Mouse (Mus musculus): ENCODE results near the gene Tmem132a. TPM values are rescaled to one million over a fixed set of nuclear protein-coding genes. Genes with fewer than 3 reads are reported as not detected.

Gene Tmem132a
- polyA plus RNA-seq, 1 experiment from 2014 or later: 3.6 TPM

DNA sequence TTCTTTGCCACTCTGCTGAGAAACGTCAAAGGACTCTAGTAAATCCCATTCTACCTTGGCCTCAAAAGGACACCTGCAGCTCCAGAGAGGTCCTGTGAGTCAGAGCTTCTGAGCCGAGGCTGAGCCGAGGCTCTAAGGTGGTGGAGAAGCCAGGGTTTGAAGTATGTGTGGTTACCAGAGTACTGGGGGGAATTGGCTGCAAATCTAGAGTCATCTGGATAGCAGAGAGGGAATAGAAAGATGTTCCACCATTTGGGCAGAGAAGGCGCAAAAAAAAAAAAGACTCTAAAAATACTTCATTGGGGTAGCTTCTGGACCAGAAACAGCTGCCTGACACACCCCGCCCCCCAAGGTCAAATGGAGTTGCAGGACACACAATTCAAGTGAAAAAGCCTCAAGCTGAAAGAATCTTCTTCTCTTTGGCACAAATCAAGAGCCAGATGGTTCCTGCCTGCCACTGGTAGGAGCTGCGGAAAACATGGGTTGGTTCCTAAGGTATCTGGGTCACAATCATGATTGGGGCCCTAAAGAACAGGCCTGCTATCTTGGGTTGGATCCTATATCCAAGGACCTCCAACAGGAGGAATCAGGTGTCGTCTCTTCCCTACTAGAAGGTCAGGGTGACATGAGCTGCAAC is 8.6 kb upstream of the Tmem132a start:
- no peak for DNase-seq (ENCODE audit: low spot score)

GRCm38 (mm10) chr19:10871328-10871961 is 1.7 kb upstream of the Tmem132a start:
- DNase-seq (ENCODE audit: low spot score): no peak

- DNase-seq (ENCODE audit: low spot score): no peak
These were observed 936 bp upstream of the Tmem132a start for GRCm38 (mm10) chr19:10870676-10871075.

DNA sequence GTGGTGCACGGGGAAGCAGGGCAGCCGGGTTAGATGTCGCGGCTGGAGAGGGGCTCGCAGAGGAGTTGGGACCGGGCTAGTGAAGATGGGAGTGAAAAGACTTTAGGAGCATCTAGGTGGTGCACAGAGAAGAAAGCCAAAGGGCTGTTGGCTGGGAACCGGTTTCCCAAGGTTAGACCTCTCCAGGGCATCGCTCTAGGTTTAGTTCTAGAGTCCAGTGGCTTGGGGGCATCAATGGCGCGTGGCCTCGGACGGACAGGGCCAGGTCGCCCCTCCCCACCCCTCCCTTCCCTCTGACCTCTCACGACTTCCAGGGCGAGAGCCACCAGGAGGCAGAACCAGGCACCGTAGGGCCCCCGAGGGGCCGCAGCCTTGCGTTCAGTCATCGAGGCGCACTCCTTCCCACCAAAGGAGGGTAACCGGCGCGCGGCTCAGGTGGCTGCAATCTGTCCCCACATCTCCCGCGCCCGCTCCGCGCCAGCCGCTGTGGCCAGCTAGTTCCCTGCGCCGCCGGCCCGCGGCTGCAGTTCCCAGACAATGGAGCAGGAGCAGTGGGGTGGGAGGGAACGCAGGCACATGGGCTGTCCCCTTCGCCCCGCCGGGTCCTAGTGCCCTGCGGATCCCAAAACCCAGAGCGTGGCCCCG is 377 bp downstream of the Tmem132a start:
- peak; percentile 31 for DNase-seq (ENCODE audit: low spot score)

GRCm38 (mm10) chr19:10868623-10869141 is 1.1 kb downstream of the Tmem132a start:
- no peak for DNase-seq (ENCODE audit: low spot score)

DNA sequence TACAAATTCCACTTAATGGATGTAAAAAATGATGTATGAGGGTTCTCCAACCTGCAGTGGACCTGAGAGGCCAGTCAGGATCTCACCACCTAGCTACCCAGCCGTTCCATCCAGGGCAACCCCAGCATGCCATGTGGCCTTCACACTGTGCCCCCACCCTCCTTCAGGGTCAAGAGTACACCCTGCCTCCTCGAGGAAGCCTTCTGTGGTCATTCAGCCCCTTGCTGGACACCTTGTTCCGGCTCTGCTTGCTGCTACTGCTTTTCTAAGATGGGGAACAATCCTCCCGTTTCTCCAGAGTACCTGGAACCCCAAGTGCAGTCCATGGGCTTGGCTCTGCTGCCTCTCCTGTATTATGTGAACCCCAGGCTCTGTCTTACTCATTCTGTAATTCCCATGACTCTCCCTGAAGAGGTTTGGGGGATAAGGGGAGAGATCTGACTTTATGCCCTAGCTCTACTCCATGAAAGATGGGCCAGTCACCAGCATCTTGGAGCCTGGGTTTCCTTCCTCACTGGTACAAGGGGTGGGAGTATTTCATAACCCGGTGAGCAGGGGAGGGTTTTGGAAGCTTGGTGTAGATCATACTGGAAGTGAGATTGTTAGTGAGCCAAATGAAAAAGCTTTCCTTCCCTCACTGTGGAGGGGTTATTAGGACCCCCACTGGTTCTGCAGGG is 1.7 kb downstream of the Tmem132a start:
- no peak for DNase-seq (ENCODE audit: low spot score)

- DNase-seq (ENCODE audit: low spot score): no peak
These were observed 3.4 kb downstream of the Tmem132a start for GRCm38 (mm10) chr19:10866351-10866750.

DNA sequence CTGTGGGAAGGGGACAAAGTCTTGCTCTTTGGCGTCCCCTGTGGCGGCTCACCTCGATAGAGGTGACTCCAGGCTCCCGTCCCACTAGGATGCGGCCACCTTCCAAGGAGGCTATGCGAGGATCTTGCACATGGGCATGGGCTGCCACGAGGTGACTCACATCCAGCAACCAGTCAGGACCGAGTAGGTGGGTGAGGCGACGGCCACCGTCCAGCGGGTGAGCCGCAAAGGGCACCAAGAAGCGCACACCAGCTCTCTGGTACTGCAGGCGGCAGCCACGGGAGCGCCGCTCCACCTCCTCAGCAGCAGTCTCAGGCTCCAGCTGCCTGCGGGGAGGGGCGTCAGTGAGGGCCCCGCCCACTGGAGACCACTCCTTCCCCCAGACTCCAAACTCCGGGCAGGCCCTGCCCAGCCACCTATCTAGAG is 9.7 kb downstream of the Tmem132a start:
- no peak for DNase-seq (ENCODE audit: low spot score)

DNA sequence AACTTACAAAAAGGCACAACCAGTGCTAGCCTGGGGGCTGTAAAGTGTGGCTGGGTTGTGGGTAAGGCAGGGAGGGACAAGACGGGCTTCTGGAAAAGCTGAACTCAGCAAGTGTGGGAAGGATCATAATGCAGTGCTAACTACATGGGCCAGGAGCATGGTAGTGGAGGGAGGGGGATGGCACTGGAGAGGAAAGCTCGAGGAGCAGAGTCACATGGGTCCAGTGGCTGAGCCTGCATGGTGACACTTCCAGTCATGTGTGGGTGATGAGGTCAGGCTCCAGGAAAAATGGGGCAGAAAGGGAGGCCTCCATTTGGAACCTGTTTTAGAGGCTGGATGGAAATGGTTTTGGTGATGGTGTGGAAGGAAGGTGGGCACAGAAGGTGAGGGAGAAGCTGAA is 13.2 kb downstream of the Tmem132a start:
- no peak for DNase-seq (ENCODE audit: low spot score)

- no peak for DNase-seq (ENCODE audit: low spot score)
These were observed 14.3 kb downstream of the Tmem132a start for GRCm38 (mm10) chr19:10855422-10855821.

- DNase-seq (ENCODE audit: low spot score): no peak
These were observed 22.2 kb downstream of the Tmem132a start for GRCm38 (mm10) chr19:10847311-10848087.

DNA sequence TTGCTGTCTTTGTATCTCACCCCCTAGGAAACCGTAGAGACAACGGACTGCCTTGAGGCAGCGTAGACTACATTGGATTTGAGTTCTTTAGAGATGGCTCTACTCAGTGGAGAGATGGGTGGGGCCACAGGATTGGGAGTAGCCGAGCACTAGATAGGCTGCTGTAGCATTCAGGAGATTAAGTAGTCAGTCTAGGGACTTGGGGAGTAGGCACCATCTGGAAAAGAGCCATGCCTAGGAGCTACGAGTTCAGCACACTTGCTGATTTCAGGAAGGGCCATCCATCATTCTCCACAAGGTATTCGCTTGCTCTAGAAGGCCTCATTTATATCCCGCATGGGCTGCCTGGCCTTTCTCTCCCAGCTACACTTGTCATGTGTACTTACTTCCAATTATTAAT is 23.6 kb downstream of the Tmem132a start:
- DNase-seq (ENCODE audit: low spot score): no peak

GRCm38 (mm10) chr19:10845454-10845853 is 24.3 kb downstream of the Tmem132a start:
- no peak for DNase-seq (ENCODE audit: low spot score)

DNA sequence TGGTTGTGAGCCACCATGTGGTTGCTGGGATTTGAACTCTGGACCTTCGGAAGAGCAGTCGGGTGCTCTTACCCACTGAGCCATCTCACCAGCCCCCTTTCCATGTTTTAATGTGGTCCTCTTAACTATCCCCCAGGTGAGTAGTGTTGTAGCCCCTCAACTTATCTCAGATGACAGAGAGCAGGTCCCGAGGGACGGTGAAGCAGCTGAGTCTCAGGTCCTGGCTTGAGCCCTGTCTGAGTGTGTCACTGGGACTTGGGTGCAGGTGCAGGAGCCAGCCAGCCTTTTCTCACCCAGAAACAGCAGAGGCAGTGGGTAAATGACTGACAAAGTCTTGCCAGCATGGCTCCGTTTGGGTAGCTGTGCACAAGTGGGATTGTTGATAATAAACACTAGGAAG is 25.5 kb downstream of the Tmem132a start:
- DNase-seq (ENCODE audit: low spot score): no peak

- DNase-seq (ENCODE audit: low spot score): no peak
These were observed 26.8 kb downstream of the Tmem132a start for GRCm38 (mm10) chr19:10842914-10843313.

GRCm38 (mm10) chr19:10841721-10842626 is 27.8 kb downstream of the Tmem132a start:
- peak; percentile 14 for DNase-seq (ENCODE audit: low spot score)

GRCm38 (mm10) chr19:10839010-10839892 is 30.5 kb downstream of the Tmem132a start, which contains the start of gene Slc15a3:
Slc15a3 (plus strand) TSS chr19:10839727.
- peak; percentile 20 for DNase-seq (ENCODE audit: low spot score)

GRCm38 (mm10) chr19:10835671-10836070 is 34.1 kb downstream of the Tmem132a start:
- no peak for DNase-seq (ENCODE audit: low spot score)

DNA sequence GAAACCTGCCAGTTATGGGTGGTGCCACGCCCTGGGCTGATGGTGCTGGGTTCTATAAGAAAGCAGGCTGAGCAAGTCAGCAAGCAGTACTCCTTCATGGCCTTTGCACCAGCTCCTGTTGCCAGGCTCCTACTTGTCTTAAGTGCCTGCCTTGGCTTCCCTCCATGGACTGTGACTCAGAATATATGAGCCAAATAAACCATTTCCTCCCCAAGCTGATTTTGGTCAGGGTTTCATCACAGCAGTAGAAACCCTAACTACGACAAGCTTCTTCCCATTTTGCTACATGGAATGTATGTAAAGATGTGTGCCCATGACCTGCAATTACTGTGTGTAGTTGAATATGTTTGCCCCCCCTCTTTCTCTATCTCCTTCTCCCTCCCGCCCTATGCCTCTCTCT is 36.1 kb downstream of the Tmem132a start:
- no peak for DNase-seq (ENCODE audit: low spot score)
